Mouse (Mus musculus) cerebellum, adult 2 months (tissue): ENCODE measurements around the gene Syne2.

Experiments used
- CTCF ChIP-seq: fragments of 200-500 bp; IDR thresholded peaks from 2 replicates; pipeline ENCODE4 v1.5.1; 2011; ENCODE audit warnings: low read depth, mild to moderate bottlenecking, control low read depth, low read length, moderate library complexity, borderline replicate concordance; ENCODE audit not compliant: insufficient read depth
- POLR2A ChIP-seq: fragments of 200-500 bp; IDR thresholded peaks from 2 replicates; pipeline ENCODE4 v1.6.1; 2011; ENCODE audit warnings: low read length, control low read depth, borderline replicate concordance; ENCODE audit not compliant: insufficient read depth

DNA sequence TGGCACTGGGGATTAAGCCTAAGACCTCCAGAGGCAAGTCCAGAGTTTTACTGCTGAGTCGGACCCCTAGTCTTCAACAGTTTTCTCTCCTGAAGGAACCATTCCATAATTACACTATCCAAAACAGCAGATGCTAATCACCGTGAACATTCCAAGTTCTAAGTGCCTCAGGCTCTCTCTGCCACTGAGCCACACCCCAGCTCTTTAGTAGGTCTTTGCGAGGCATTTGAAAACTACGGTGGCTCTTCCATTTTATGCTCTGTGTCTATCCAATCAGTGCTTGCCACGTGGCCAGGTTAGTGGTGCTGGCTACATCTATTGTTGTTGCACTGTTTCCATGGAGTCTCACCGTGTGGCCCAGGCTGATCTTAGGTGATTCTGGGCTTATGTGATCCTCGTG lies 68.2 kb downstream of the Syne2 start:
- TF ChIP-seq POLR2A (no peak), CTCF (no peak)
